Mouse (Mus musculus) c-Kit-positive CD71-positive TER-119-negative erythroid progenitor cells, embryonic 14.5 days (primary cell): ENCODE data around the gene Zfp831.

Experiments
- DNase-seq: peaks from one replicate; pipeline ENCODE4 v3.0.0-alpha.2; 2013; ENCODE audit warnings: low read depth

The Zfp831 gene

GRCm38 (mm10) chr2:174652864-174653263 lies 9.5 kb downstream of the Zfp831 start:
- no peak for DNase-seq

- no peak for DNase-seq
Measured at GRCm38 (mm10) chr2:174655341-174655740, 12.0 kb downstream of the Zfp831 start.

GRCm38 (mm10) chr2:174658229-174658844 lies 15.0 kb downstream of the Zfp831 start:
- no peak for DNase-seq

GRCm38 (mm10) chr2:174659874-174660273 lies 16.5 kb downstream of the Zfp831 start:
- no peak for DNase-seq

- no peak for DNase-seq
Measured at GRCm38 (mm10) chr2:174660321-174660720, 17.0 kb downstream of the Zfp831 start.

GRCm38 (mm10) chr2:174661436-174662171 lies 18.3 kb downstream of the Zfp831 start:
- no peak for DNase-seq

GRCm38 (mm10) chr2:174662593-174662992 lies 19.3 kb downstream of the Zfp831 start:
- DNase-seq: no peak

GRCm38 (mm10) chr2:174665404-174665803 lies 22.1 kb downstream of the Zfp831 start:
- no peak for DNase-seq

- no peak for DNase-seq
Measured at GRCm38 (mm10) chr2:174668806-174669205, 25.5 kb downstream of the Zfp831 start.

- peak; percentile 57 for DNase-seq
Measured at GRCm38 (mm10) chr2:174672506-174673190, 29.3 kb downstream of the Zfp831 start.

- peak; percentile 76 for DNase-seq
Measured at GRCm38 (mm10) chr2:174673592-174674286, 30.4 kb downstream of the Zfp831 start.

GRCm38 (mm10) chr2:174674287-174675045 lies 31.1 kb downstream of the Zfp831 start:
- DNase-seq: no peak

- peak; percentile 46 for DNase-seq
Measured at GRCm38 (mm10) chr2:174675642-174676041, 32.3 kb downstream of the Zfp831 start.

- no peak for DNase-seq
Measured at GRCm38 (mm10) chr2:174701351-174701750, 58.0 kb downstream of the Zfp831 start.

- no peak for DNase-seq
Measured at GRCm38 (mm10) chr2:174707101-174707500, 63.8 kb downstream of the Zfp831 start.

GRCm38 (mm10) chr2:174708587-174708986 lies 65.3 kb downstream of the Zfp831 start:
- no peak for DNase-seq

- no peak for DNase-seq
Measured at GRCm38 (mm10) chr2:174710185-174710584, 66.9 kb downstream of the Zfp831 start.

GRCm38 (mm10) chr2:174712043-174712442 lies 68.7 kb downstream of the Zfp831 start:
- no peak for DNase-seq

- no peak for DNase-seq
Measured at GRCm38 (mm10) chr2:174715938-174716337, 72.6 kb downstream of the Zfp831 start.

GRCm38 (mm10) chr2:174717857-174718256 lies 74.5 kb downstream of the Zfp831 start:
- DNase-seq: no peak

- DNase-seq: no peak
Measured at GRCm38 (mm10) chr2:174727114-174727823, 83.9 kb downstream of the Zfp831 start.
